Mouse (Mus musculus): Measurements from ENCODE around the gene Dcdc2b. TPM values are rescaled to one million over a fixed set of nuclear protein-coding genes. Genes with fewer than 3 reads are reported as not detected.
A peak's percentile ranks its signal among the peaks of the same experiment; 100 is the strongest.

Gene Dcdc2b
- total RNA-seq (2021) (under 1 TPM; 0.39 to 0.45 TPM), polyA plus RNA-seq (2012; rRNA removed) (1.7 and 3.3 TPM in 2 replicates)
- long read RNA-seq: 0 reads

DNA sequence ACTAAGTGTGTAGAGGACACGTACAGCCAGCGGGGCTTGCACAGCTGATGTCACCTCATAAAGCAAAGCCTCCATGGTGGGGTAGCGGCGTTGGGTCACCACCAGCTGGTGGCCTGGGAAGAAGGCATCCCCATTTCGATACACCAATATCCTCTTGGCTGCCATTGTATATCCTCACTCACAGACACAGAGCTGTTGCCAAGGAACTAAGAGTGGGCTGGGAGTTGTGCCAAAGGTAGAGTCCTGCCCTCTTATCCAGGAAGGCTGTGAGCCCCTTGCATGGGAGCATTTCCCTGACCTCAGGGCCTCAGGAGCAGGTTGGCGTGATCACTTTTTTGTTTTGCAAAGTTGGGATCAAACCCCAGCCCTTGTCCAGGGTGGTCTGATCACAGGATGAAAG, at the start of gene Dcdc2b:
Dcdc2b (minus strand) TSS at position 165 of the 400 bp plus-strand sequence.
- no peak within 1 kb of the TSS; the same call in 1 of the 2 replicates for H3K27ac ChIP-seq
- TF ChIP-seq EP300 (IDR thresholded peaks at IDR 0.05; ENCODE audit: insufficient read depth, low read depth, low read length) (no peak), POLR2A (IDR thresholded peaks at IDR 0.05; ENCODE audit: insufficient read depth, low read depth, low read length) (0 out of 2 replicates have a peak, but pooled peaks have one; percentile 8), CTCF (IDR thresholded peaks at IDR 0.05) (no peak)
- no peaks in the 10 kb centered on the region for H3K27me3 ChIP-seq (ENCODE audit: control insufficient read depth, insufficient read depth, low read length)
- WGBS: 43% methylated on average over 6 of the region's 6 CpGs
- peak; percentile 55 to 58 for DNase-seq
- intact Hi-C loops (cut with DNase I): no loop called here
- H3K4me3 ChIP-seq: no peak within 1 kb of the TSS
- H3K79me2 ChIP-seq (replicated peaks; ENCODE audit: control insufficient read depth, insufficient read depth, low read length): no peaks in the 10 kb centered on the region
- H3K4me1 ChIP-seq (ENCODE audit: control insufficient read depth, insufficient read depth, low read length): peaks cover 4% of the 10 kb centered on the region; the same call in 1 of the 2 replicates
- H3K9ac ChIP-seq (ENCODE audit: low read depth, low read length): no peak within 1 kb of the TSS
- no peaks in the 10 kb centered on the region for H3K36me3 ChIP-seq (ENCODE audit: control insufficient read depth, insufficient read depth, low read length)

GRCm38 (mm10) chr4:129662255-129662813, 48.3 kb upstream of the Dcdc2b start:
- Histone ChIP-seq H3K9ac (ENCODE audit: low read depth, low read length) (no peak overlapping the region), H3K27me3 (ENCODE audit: control insufficient read depth, insufficient read depth, low read length) (no peaks in the 10 kb centered on the region), H3K79me2 (replicated peaks; ENCODE audit: control insufficient read depth, insufficient read depth, low read length) (peaks cover 2% of the 10 kb centered on the region; the same call in 1 of the 2 replicates), H3K36me3 (ENCODE audit: control insufficient read depth, insufficient read depth, low read length) (peaks cover 2% of the 10 kb centered on the region), H3K4me1 (ENCODE audit: control insufficient read depth, insufficient read depth, low read length) (no peaks in the 10 kb centered on the region), H3K27ac (no peak overlapping the region), H3K4me3 (no peak overlapping the region)
- TF ChIP-seq CTCF (IDR thresholded peaks at IDR 0.05): no peak
- no peak for TF ChIP-seq EP300 (IDR thresholded peaks at IDR 0.05; ENCODE audit: insufficient read depth, low read depth, low read length)
- no peak for TF ChIP-seq POLR2A (IDR thresholded peaks at IDR 0.05; ENCODE audit: insufficient read depth, low read depth, low read length)
- DNase-seq: no peak
- intact Hi-C loops (cut with DNase I): no loop called here
- WGBS: 85% methylated on average over 3 of the region's 3 CpGs

DNA sequence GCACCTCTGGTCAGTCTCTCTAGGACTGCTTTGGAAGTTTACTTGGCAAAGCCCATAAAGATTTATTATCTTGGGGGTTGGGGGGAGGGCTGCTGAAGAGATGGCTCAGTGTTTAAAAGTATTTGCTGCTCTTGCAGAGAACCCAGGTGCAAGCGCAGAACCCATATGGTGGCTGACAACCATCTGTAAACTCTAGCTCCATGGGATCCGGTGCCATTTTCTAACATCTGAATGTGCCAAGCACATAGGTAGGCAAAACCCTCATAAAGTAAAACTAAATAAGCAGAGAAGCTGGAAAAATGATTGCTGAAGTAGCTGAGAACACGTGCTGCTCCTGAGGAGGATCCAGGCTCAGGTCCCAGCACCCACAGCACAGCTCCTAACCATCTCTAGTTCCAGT, 47.5 kb upstream of the Dcdc2b start:
- no peak overlapping the region for H3K4me3 ChIP-seq

GRCm38 (mm10) chr4:129654770-129655169, 40.7 kb upstream of the Dcdc2b start:
- H3K4me1 ChIP-seq (ENCODE audit: control insufficient read depth, insufficient read depth, low read length): no peaks in the 10 kb centered on the region

More for the DNA sequence above, 47.5 kb upstream of the Dcdc2b start:
- TF ChIP-seq EP300 (IDR thresholded peaks at IDR 0.05; ENCODE audit: insufficient read depth, low read depth, low read length) (no peak), POLR2A (IDR thresholded peaks at IDR 0.05; ENCODE audit: insufficient read depth, low read depth, low read length) (no peak), CTCF (IDR thresholded peaks at IDR 0.05) (no peak)
- Histone ChIP-seq H3K9ac (ENCODE audit: low read depth, low read length) (no peak overlapping the region), H3K27me3 (ENCODE audit: control insufficient read depth, insufficient read depth, low read length) (no peaks in the 10 kb centered on the region), H3K36me3 (ENCODE audit: control insufficient read depth, insufficient read depth, low read length) (peaks cover 2% of the 10 kb centered on the region), H3K4me1 (ENCODE audit: control insufficient read depth, insufficient read depth, low read length) (no peaks in the 10 kb centered on the region), H3K79me2 (replicated peaks; ENCODE audit: control insufficient read depth, insufficient read depth, low read length) (no peaks in the 10 kb centered on the region), H3K27ac (no peak overlapping the region)
- DNase-seq: no peak
- intact Hi-C loops (cut with DNase I): no loop called here
- WGBS: 93% methylated on average over 3 of the region's 3 CpGs

DNA sequence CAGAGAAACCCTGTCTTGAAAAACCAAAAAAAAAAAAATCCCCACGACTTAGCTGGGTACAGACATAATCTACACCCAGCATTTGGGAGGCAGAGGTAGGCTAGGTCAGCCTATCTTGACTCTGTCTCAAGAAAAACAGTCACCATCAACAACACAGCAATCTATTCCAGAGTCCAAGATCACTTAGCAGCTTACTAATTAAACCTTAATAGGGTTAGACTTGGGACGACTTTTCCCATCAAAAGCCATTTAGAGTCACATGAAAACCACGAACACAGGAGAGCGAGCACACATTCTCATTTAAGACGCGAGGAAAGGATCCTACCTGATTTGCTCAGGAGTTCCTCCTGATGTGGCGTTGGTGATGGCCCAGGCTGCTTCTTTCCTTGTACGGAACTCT, 36.3 kb upstream of the Dcdc2b start:
- WGBS: 93% methylated on average over 8 of the region's 8 CpGs

More at GRCm38 (mm10) chr4:129654770-129655169, 40.7 kb upstream of the Dcdc2b start:
- TF ChIP-seq POLR2A (IDR thresholded peaks at IDR 0.05; ENCODE audit: insufficient read depth, low read depth, low read length): no peak
- TF ChIP-seq CTCF (IDR thresholded peaks at IDR 0.05): no peak
- TF ChIP-seq EP300 (IDR thresholded peaks at IDR 0.05; ENCODE audit: insufficient read depth, low read depth, low read length): no peak
- intact Hi-C loops (cut with DNase I): no loop called here
- Histone ChIP-seq H3K9ac (ENCODE audit: low read depth, low read length) (no peak overlapping the region), H3K36me3 (ENCODE audit: control insufficient read depth, insufficient read depth, low read length) (peaks cover 3% of the 10 kb centered on the region; the same call in 1 of the 2 replicates), H3K4me3 (no peak overlapping the region), H3K27ac (no peak overlapping the region), H3K79me2 (replicated peaks; ENCODE audit: control insufficient read depth, insufficient read depth, low read length) (no peaks in the 10 kb centered on the region), H3K27me3 (ENCODE audit: control insufficient read depth, insufficient read depth, low read length) (no peaks in the 10 kb centered on the region)
- DNase-seq: no peak
- WGBS: 90% methylated on average over 14 of the region's 14 CpGs

GRCm38 (mm10) chr4:129648656-129649055, 34.6 kb upstream of the Dcdc2b start:
- H3K79me2 ChIP-seq (replicated peaks; ENCODE audit: control insufficient read depth, insufficient read depth, low read length): no peaks in the 10 kb centered on the region
- intact Hi-C loops (cut with DNase I): no loop called here
- 42% methylated on average over 1 of the region's 1 CpGs for WGBS
- H3K4me1 ChIP-seq (ENCODE audit: control insufficient read depth, insufficient read depth, low read length): no peaks in the 10 kb centered on the region
- H3K9ac ChIP-seq (ENCODE audit: low read depth, low read length): no peak overlapping the region
- no peak for DNase-seq
- H3K27ac ChIP-seq: no peak overlapping the region
- no peaks in the 10 kb centered on the region for H3K27me3 ChIP-seq (ENCODE audit: control insufficient read depth, insufficient read depth, low read length)
- no peak overlapping the region for H3K4me3 ChIP-seq
- no peak for TF ChIP-seq EP300 (IDR thresholded peaks at IDR 0.05; ENCODE audit: insufficient read depth, low read depth, low read length)
- H3K36me3 ChIP-seq (ENCODE audit: control insufficient read depth, insufficient read depth, low read length): peaks cover 3% of the 10 kb centered on the region; the same call in 1 of the 2 replicates

More for the DNA sequence above, 36.3 kb upstream of the Dcdc2b start:
- no peak for DNase-seq
- Histone ChIP-seq H3K27me3 (ENCODE audit: control insufficient read depth, insufficient read depth, low read length) (no peaks in the 10 kb centered on the region), H3K27ac (no peak overlapping the region), H3K4me1 (ENCODE audit: control insufficient read depth, insufficient read depth, low read length) (no peaks in the 10 kb centered on the region), H3K36me3 (ENCODE audit: control insufficient read depth, insufficient read depth, low read length) (peaks cover 3% of the 10 kb centered on the region; the same call in 1 of the 2 replicates), H3K4me3 (no peak overlapping the region), H3K9ac (ENCODE audit: low read depth, low read length) (no peak overlapping the region), H3K79me2 (replicated peaks; ENCODE audit: control insufficient read depth, insufficient read depth, low read length) (no peaks in the 10 kb centered on the region)
- intact Hi-C loops (cut with DNase I): no loop called here
- TF ChIP-seq EP300 (IDR thresholded peaks at IDR 0.05; ENCODE audit: insufficient read depth, low read depth, low read length): no peak
- no peak for TF ChIP-seq CTCF (IDR thresholded peaks at IDR 0.05)
- no peak for TF ChIP-seq POLR2A (IDR thresholded peaks at IDR 0.05; ENCODE audit: insufficient read depth, low read depth, low read length)

Measured in heart, adult 2 months (tissue).